Mouse (Mus musculus) activated CD4-positive, CD25-positive, alpha-beta regulatory T cell, adult 9 weeks (primary cell): ENCODE data around the gene Cd2. TPM values are rescaled to one million over a fixed set of nuclear protein-coding genes. Genes with fewer than 3 reads are reported as not detected.

ENCODE experiments used
- polyA plus RNA-seq: library from polyadenylated mRNA; unstranded; fragments of 100-300 nt; shearing (Covaris generic); gene quantifications from one replicate; pipeline ENCODE4 v1.2.1, GENCODE M21; 2017

Gene Cd2
- 1,421 TPM for polyA plus RNA-seq

GRCm38 (mm10) chr3:101287911-101288311 lies at the start of gene Cd2:
Gene Cd2 (minus strand): TSS chr3:101287939.

Other genes with a start within 250 kb of the Cd2 start
- gene Ptgfrn, start 177.7 kb downstream of the Cd2 start, polyA plus RNA-seq, result 0.45 TPM
- 2.9 TPM for gene Igsf3, start 89.1 kb upstream of the Cd2 start, polyA plus RNA-seq